Mouse (Mus musculus) olfactory bulb, adult 2 months (tissue): ENCODE data around the gene Ly9. TPM values are rescaled to one million over a fixed set of nuclear protein-coding genes. Genes with fewer than 3 reads are reported as not detected.

ENCODE experiments used
- H3K27ac ChIP-seq: fragments of 200-500 bp; 2 replicates; pipeline ENCODE4 v1.5.1; 2012; ENCODE audit warnings: low read depth, low read length; ENCODE audit not compliant: insufficient read depth
- H3K4me1 ChIP-seq: fragments of 200-500 bp; 2 replicates; pipeline ENCODE4 v1.6.1; 2012; ENCODE audit warnings: low read length; ENCODE audit not compliant: control insufficient read depth, insufficient read depth
- H3K4me3 ChIP-seq: fragments of 200-500 bp; 2 replicates; pipeline ENCODE4 v1.5.1; 2012; ENCODE audit warnings: mild to moderate bottlenecking, low read depth, low read length, moderate library complexity; ENCODE audit not compliant: insufficient read depth
- CTCF ChIP-seq: fragments of 200-500 bp; IDR thresholded peaks from 2 replicates; pipeline ENCODE4 v1.5.1; 2012; ENCODE audit warnings: low read depth, mild to moderate bottlenecking, low read length, moderate library complexity; ENCODE audit not compliant: insufficient read depth
- POLR2A ChIP-seq: fragments of 200-500 bp; IDR thresholded peaks from 2 replicates; pipeline ENCODE4 v1.6.1; 2012; ENCODE audit warnings: mild to moderate bottlenecking, low read depth, low read length, moderate library complexity; ENCODE audit not compliant: insufficient read depth
- WGBS: fragments of 180-500 bp; shearing (Covaris S2); methylation state at CpG from one replicate; pipeline ENCODE4 v1.1.7; 2018; 5-methylcytosine and 5-hydroxymethylcytosine counted together
- polyA plus RNA-seq: library from polyadenylated mRNA; stranded (reverse); fragments of >200 nt; gene quantifications from 2 replicates; pipeline ENCODE4 v1.2.4, GENCODE M21; 2012; ENCODE audit warnings: low replicate concordance; ENCODE audit not compliant: missing spikeins, insufficient read depth, insufficient read length

Gene Ly9
- polyA plus RNA-seq, result not detected in 2 replicates

GRCm38 (mm10) chr1:171607176-171607575 lies at the start of gene Ly9:
Gene Ly9, minus strand, starts transcription at chr1:171607410.
- Histone ChIP-seq H3K4me3 (no peak within 1 kb of the TSS), H3K27ac (no peak within 1 kb of the TSS), H3K4me1 (no peaks in the 10 kb centered on the region)
- TF ChIP-seq CTCF (no peak), POLR2A (no peak)
- whole genome bisulfite sequencing, result 83% methylated on average over 9 of the region's 9 CpGs

DNA sequence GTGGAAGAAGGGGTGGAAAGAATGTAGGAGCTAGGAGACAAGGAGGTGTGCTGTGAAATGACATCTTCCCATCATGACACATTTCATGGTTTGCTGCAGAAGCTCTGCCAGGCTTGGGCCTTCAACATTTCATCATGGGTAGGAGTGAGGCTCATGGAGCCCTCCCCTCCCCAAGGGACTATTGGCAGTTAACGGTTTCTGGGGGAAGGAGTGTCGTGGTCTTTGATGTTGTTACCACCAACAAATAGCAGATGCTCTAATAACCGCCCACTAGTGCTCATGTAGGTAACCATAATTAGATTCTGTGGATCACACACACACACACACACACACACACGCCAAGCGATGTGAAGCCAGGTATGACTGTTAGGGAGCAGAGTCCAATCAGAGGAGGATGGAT lies 45.5 kb upstream of the Ly9 start, which contains the start of gene Slamf7:
Gene Slamf7 (minus strand): TSS at position 302 of the 400 bp plus-strand sequence.
- TF ChIP-seq CTCF (no peak), POLR2A (no peak)
- Histone ChIP-seq H3K4me3 (no peak within 1 kb of the TSS), H3K4me1 (no peaks in the 10 kb centered on the region), H3K27ac (no peak within 1 kb of the TSS)
- WGBS, result 88% methylated on average over 5 of the region's 5 CpGs

DNA sequence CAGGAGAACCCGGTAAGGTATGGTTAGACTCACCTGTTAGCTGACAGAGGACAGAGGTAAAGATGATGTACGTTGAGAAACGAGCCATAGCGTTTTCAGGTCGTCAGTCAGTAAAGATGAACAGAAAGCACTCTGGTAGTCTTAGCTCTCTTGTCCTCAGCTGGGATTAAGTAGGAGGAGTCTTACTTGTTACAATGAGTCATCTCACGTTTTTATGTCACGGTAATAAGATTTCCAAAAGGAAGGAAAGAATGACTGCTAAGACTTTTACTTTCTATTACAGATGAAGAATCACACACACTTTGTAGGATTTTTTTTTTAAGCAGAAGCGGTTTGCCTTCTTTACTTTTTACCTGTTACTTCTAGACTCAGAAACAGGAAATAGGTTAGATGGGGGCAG lies 41.6 kb upstream of the Ly9 start:
- Histone ChIP-seq H3K27ac (no peak overlapping the region), H3K4me3 (no peak overlapping the region), H3K4me1 (no peaks in the 10 kb centered on the region)
- WGBS, result 75% methylated on average over 8 of the region's 8 CpGs
- no peak for TF ChIP-seq CTCF
- TF ChIP-seq POLR2A, result no peak

- WGBS, result 83% methylated on average over 5 of the region's 5 CpGs
- no peak for TF ChIP-seq CTCF
- no peak for TF ChIP-seq POLR2A
- Histone ChIP-seq H3K4me3 (no peak overlapping the region), H3K27ac (no peak overlapping the region), H3K4me1 (no peaks in the 10 kb centered on the region)
Measured at GRCm38 (mm10) chr1:171647716-171648115, 40.5 kb upstream of the Ly9 start.

DNA sequence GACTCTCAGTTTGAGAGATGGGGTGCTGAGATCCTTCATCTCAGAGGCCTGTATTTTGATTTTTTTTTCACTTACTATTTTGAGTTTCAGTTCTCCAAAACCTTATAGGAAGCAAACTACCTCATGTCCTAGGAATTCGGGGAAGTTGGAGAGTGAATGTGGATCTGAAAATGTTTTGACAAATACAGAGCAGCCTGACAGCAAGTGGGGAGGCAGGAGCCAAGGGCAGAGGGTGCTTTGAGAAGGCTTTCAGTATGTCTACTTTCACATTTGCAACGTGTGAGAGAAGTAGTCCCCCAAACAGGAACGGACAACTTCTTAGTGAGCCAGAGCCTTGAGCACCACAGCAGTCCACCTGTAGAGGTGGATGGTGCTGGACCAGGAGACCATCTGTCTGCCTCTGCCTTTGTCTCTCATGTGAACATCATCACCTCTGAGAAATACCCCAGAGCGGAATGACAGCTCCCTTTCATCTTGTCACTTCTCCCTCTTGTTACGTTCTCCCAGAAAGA lies 39.3 kb upstream of the Ly9 start:
- TF ChIP-seq CTCF (no peak), POLR2A (no peak)
- Histone ChIP-seq H3K4me3 (no peak overlapping the region), H3K4me1 (no peaks in the 10 kb centered on the region), H3K27ac (no peak overlapping the region)
- 76% methylated on average over 5 of the region's 5 CpGs for WGBS

- Histone ChIP-seq H3K27ac (no peak overlapping the region), H3K4me1 (no peaks in the 10 kb centered on the region), H3K4me3 (no peak overlapping the region)
- TF ChIP-seq CTCF, result no peak
- TF ChIP-seq POLR2A, result no peak
- 79% methylated on average over 7 of the region's 7 CpGs for WGBS
Measured at GRCm38 (mm10) chr1:171643612-171644011, 36.4 kb upstream of the Ly9 start.

- Histone ChIP-seq H3K27ac (no peak overlapping the region), H3K4me1 (no peaks in the 10 kb centered on the region), H3K4me3 (no peak overlapping the region)
- no peak for TF ChIP-seq POLR2A
- no peak for TF ChIP-seq CTCF
- 94% methylated on average over 6 of the region's 6 CpGs for WGBS
Measured at GRCm38 (mm10) chr1:171640796-171641195, 33.6 kb upstream of the Ly9 start.

DNA sequence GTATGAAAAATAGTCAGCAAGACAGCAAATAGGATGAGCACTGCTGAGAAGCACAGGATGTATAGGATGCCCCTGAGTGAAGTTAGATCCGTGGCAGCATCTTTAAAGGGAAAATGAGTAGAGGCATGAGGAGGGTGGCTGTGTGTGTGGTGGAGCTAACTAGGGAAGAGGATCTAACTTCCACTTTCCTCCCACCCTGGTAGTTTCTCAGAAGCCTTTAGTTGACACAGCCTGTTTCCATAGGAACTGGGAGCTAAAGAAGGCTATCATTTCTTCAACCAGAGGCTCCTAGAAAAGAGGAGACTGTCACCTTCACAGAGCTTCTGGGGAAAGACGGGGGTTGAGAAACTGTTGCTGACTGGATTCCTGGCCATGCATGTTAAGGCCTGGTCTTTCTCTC lies 31.5 kb upstream of the Ly9 start:
- Histone ChIP-seq H3K27ac (no peak overlapping the region), H3K4me3 (no peak overlapping the region), H3K4me1 (no peaks in the 10 kb centered on the region)
- 80% methylated on average over 2 of the region's 2 CpGs for WGBS
- no peak for TF ChIP-seq POLR2A
- TF ChIP-seq CTCF, result no peak

DNA sequence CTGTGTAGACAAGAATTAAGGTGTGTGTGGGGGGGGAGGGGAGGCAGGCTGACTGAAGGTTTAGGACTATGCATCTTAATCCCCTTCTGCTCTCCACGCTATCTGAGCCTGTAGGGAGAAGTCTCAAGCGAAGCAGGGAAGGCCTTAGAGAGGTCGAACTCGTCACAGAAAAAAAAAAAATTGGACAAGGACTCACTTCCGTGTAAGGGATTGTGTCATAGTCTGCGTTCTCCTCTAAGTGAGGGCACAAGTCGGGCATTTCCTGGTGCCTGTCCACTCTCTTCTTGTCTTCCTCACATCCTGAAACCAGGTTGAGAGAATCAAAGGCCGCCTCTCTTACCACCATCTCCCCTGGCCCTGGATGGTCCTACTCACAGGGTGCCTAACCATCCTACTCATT lies 29.9 kb upstream of the Ly9 start:
- TF ChIP-seq POLR2A (no peak), CTCF (no peak)
- no peaks in the 10 kb centered on the region for H3K4me1 ChIP-seq
- no peak overlapping the region for H3K4me3 ChIP-seq
- 87% methylated on average over 8 of the region's 8 CpGs for WGBS
- no peak overlapping the region for H3K27ac ChIP-seq

- H3K27ac ChIP-seq, result no peak overlapping the region
- no peak overlapping the region for H3K4me3 ChIP-seq
- TF ChIP-seq CTCF (no peak), POLR2A (no peak)
- WGBS, result 68% methylated on average over 6 of the region's 6 CpGs
- 0 out of 2 replicates have a peak, but pooled peaks cover 2% of the 10 kb centered on the region for H3K4me1 ChIP-seq
Measured at GRCm38 (mm10) chr1:171635696-171636095, 28.5 kb upstream of the Ly9 start.
